Mouse (Mus musculus): ENCODE measurements around the gene Amdhd2. TPM values are rescaled to one million over a fixed set of nuclear protein-coding genes. Genes with fewer than 3 reads are reported as not detected.

The Amdhd2 gene
- polyA plus RNA-seq, 1 experiment from 2014 or later, result 28.3 TPM

GRCm38 (mm10) chr17:24168590-24169277, 5.2 kb upstream of the Amdhd2 start:
- Histone ChIP-seq H3K27me3 (replicated peaks; ENCODE audit: control insufficient read depth, insufficient read depth, low read length) (no peaks in the 10 kb centered on the region), H3K9me3 (ENCODE audit: control insufficient read depth, low read length) (no peaks in the 10 kb centered on the region), H3K4me1 (ENCODE audit: control insufficient read depth, insufficient read depth, low read length) (peaks cover 6% of the 10 kb centered on the region), H3K9ac (ENCODE audit: low read depth, low read length) (peak overlapping the region; percentile 85), H3K27ac (replicated peaks; ENCODE audit: low read depth, low read length) (peak overlapping the region; percentile 96), H3K36me3 (ENCODE audit: control insufficient read depth, insufficient read depth, low read length) (peaks cover 22% of the 10 kb centered on the region), H3K4me2 (ENCODE audit: low read depth, low read length) (peak overlapping the region; percentile 85), H3K4me3 (ENCODE audit: low read depth, low read length) (peak overlapping the region; percentile 86)
- ATAC-seq (ENCODE audit: low read depth) (peak; percentile 55), DNase-seq (ENCODE audit: low spot score) (peak; percentile 70)
- WGBS, result under 1% methylated on average over 32 of the region's 41 CpGs

- Histone ChIP-seq H3K27me3 (replicated peaks; ENCODE audit: control insufficient read depth, insufficient read depth, low read length) (no peaks in the 10 kb centered on the region), H3K4me3 (ENCODE audit: low read depth, low read length) (peak overlapping the region; percentile 86), H3K4me1 (ENCODE audit: control insufficient read depth, insufficient read depth, low read length) (peaks cover 6% of the 10 kb centered on the region), H3K27ac (replicated peaks; ENCODE audit: low read depth, low read length) (peak overlapping the region; percentile 96; the same call in 1 of the 2 replicates), H3K4me2 (ENCODE audit: low read depth, low read length) (peak overlapping the region; percentile 85), H3K36me3 (ENCODE audit: control insufficient read depth, insufficient read depth, low read length) (peaks cover 22% of the 10 kb centered on the region), H3K9me3 (ENCODE audit: control insufficient read depth, low read length) (no peaks in the 10 kb centered on the region), H3K9ac (ENCODE audit: low read depth, low read length) (peak overlapping the region; percentile 85)
- ATAC-seq (ENCODE audit: low read depth) (no peak), DNase-seq (ENCODE audit: low spot score) (no peak)
- WGBS, result 59% methylated on average over 7 of the region's 7 CpGs
Measured at GRCm38 (mm10) chr17:24167891-24168505, 4.4 kb upstream of the Amdhd2 start.

- peak overlapping the region; percentile 85; the same call in 1 of the 2 replicates for H3K4me2 ChIP-seq (ENCODE audit: low read depth, low read length)
- H3K4me3 ChIP-seq (ENCODE audit: low read depth, low read length), result 0 out of 2 replicates have a peak overlapping the region, but pooled peaks have one; percentile 86
- WGBS, result 86% methylated on average over 6 of the region's 6 CpGs
- ATAC-seq (ENCODE audit: low read depth) (no peak), DNase-seq (ENCODE audit: low spot score) (no peak)
- peaks cover 22% of the 10 kb centered on the region for H3K36me3 ChIP-seq (ENCODE audit: control insufficient read depth, insufficient read depth, low read length)
- no peaks in the 10 kb centered on the region for H3K9me3 ChIP-seq (ENCODE audit: control insufficient read depth, low read length)
- H3K27me3 ChIP-seq (replicated peaks; ENCODE audit: control insufficient read depth, insufficient read depth, low read length), result no peaks in the 10 kb centered on the region
- H3K4me1 ChIP-seq (ENCODE audit: control insufficient read depth, insufficient read depth, low read length), result peaks cover 12% of the 10 kb centered on the region
- H3K27ac ChIP-seq (replicated peaks; ENCODE audit: low read depth, low read length), result no peak overlapping the region
- no peak overlapping the region for H3K9ac ChIP-seq (ENCODE audit: low read depth, low read length)
Measured at GRCm38 (mm10) chr17:24167120-24167519, 3.6 kb upstream of the Amdhd2 start.

GRCm38 (mm10) chr17:24164566-24165259, 1.1 kb upstream of the Amdhd2 start:
- H3K9ac ChIP-seq (ENCODE audit: low read depth, low read length), result no peak overlapping the region

GRCm38 (mm10) chr17:24162584-24163175, 886 bp downstream of the Amdhd2 start:
- Histone ChIP-seq H3K36me3 (ENCODE audit: control insufficient read depth, insufficient read depth, low read length) (peaks cover 26% of the 10 kb centered on the region), H3K4me2 (ENCODE audit: low read depth, low read length) (peak overlapping the region; percentile 95), H3K9me3 (ENCODE audit: control insufficient read depth, low read length) (no peaks in the 10 kb centered on the region), H3K9ac (ENCODE audit: low read depth, low read length) (peak overlapping the region; percentile 75), H3K4me1 (ENCODE audit: control insufficient read depth, insufficient read depth, low read length) (peaks cover 6% of the 10 kb centered on the region), H3K4me3 (ENCODE audit: low read depth, low read length) (peak overlapping the region; percentile 76), H3K27ac (replicated peaks; ENCODE audit: low read depth, low read length) (peak overlapping the region; percentile 79; the same call in 1 of the 2 replicates), H3K27me3 (replicated peaks; ENCODE audit: control insufficient read depth, insufficient read depth, low read length) (no peaks in the 10 kb centered on the region)
- DNase-seq (ENCODE audit: low spot score) (no peak), ATAC-seq (ENCODE audit: low read depth) (no peak)
- 29% methylated on average over 16 of the region's 17 CpGs for WGBS

More at GRCm38 (mm10) chr17:24164566-24165259, 1.1 kb upstream of the Amdhd2 start:
- Histone ChIP-seq H3K27ac (replicated peaks; ENCODE audit: low read depth, low read length) (no peak overlapping the region), H3K4me3 (ENCODE audit: low read depth, low read length) (no peak overlapping the region), H3K27me3 (replicated peaks; ENCODE audit: control insufficient read depth, insufficient read depth, low read length) (no peaks in the 10 kb centered on the region), H3K9me3 (ENCODE audit: control insufficient read depth, low read length) (no peaks in the 10 kb centered on the region), H3K4me2 (ENCODE audit: low read depth, low read length) (no peak overlapping the region), H3K4me1 (ENCODE audit: control insufficient read depth, insufficient read depth, low read length) (peaks cover 12% of the 10 kb centered on the region), H3K36me3 (ENCODE audit: control insufficient read depth, insufficient read depth, low read length) (peaks cover 22% of the 10 kb centered on the region)
- DNase-seq (ENCODE audit: low spot score) (no peak), ATAC-seq (ENCODE audit: low read depth) (no peak)
- 79% methylated on average over 7 of the region's 11 CpGs for WGBS

- Histone ChIP-seq H3K9me3 (ENCODE audit: control insufficient read depth, low read length) (no peaks in the 10 kb centered on the region), H3K4me1 (ENCODE audit: control insufficient read depth, insufficient read depth, low read length) (peaks cover 6% of the 10 kb centered on the region), H3K27ac (replicated peaks; ENCODE audit: low read depth, low read length) (no peak overlapping the region), H3K9ac (ENCODE audit: low read depth, low read length) (no peak overlapping the region), H3K4me3 (ENCODE audit: low read depth, low read length) (no peak overlapping the region), H3K4me2 (ENCODE audit: low read depth, low read length) (no peak overlapping the region), H3K27me3 (replicated peaks; ENCODE audit: control insufficient read depth, insufficient read depth, low read length) (no peaks in the 10 kb centered on the region), H3K36me3 (ENCODE audit: control insufficient read depth, insufficient read depth, low read length) (peaks cover 26% of the 10 kb centered on the region)
- WGBS, result 76% methylated on average over 5 of the region's 5 CpGs
- DNase-seq (ENCODE audit: low spot score) (no peak), ATAC-seq (ENCODE audit: low read depth) (no peak)
Measured at GRCm38 (mm10) chr17:24161466-24161865, 2.1 kb downstream of the Amdhd2 start.

GRCm38 (mm10) chr17:24157526-24157925, 6.0 kb downstream of the Amdhd2 start:
- DNase-seq (ENCODE audit: low spot score) (no peak), ATAC-seq (ENCODE audit: low read depth) (no peak)
- no peak overlapping the region for H3K4me3 ChIP-seq (ENCODE audit: low read depth, low read length)

GRCm38 (mm10) chr17:24157121-24157520, 6.4 kb downstream of the Amdhd2 start:
- H3K36me3 ChIP-seq (ENCODE audit: control insufficient read depth, insufficient read depth, low read length), result peaks cover 36% of the 10 kb centered on the region; the same call in 1 of the 2 replicates
- ATAC-seq (ENCODE audit: low read depth) (no peak), DNase-seq (ENCODE audit: low spot score) (no peak)
- H3K27me3 ChIP-seq (replicated peaks; ENCODE audit: control insufficient read depth, insufficient read depth, low read length), result no peaks in the 10 kb centered on the region
- H3K4me1 ChIP-seq (ENCODE audit: control insufficient read depth, insufficient read depth, low read length), result peaks cover 3% of the 10 kb centered on the region; the same call in 1 of the 2 replicates
- WGBS, result 91% methylated on average over 6 of the region's 6 CpGs
- H3K27ac ChIP-seq (replicated peaks; ENCODE audit: low read depth, low read length), result no peak overlapping the region
- no peak overlapping the region for H3K4me3 ChIP-seq (ENCODE audit: low read depth, low read length)
- no peak overlapping the region for H3K4me2 ChIP-seq (ENCODE audit: low read depth, low read length)
- H3K9ac ChIP-seq (ENCODE audit: low read depth, low read length), result no peak overlapping the region
- no peaks in the 10 kb centered on the region for H3K9me3 ChIP-seq (ENCODE audit: control insufficient read depth, low read length)

More at GRCm38 (mm10) chr17:24157526-24157925, 6.0 kb downstream of the Amdhd2 start:
- Histone ChIP-seq H3K36me3 (ENCODE audit: control insufficient read depth, insufficient read depth, low read length) (peaks cover 36% of the 10 kb centered on the region; the same call in 1 of the 2 replicates), H3K27ac (replicated peaks; ENCODE audit: low read depth, low read length) (no peak overlapping the region), H3K9me3 (ENCODE audit: control insufficient read depth, low read length) (no peaks in the 10 kb centered on the region), H3K27me3 (replicated peaks; ENCODE audit: control insufficient read depth, insufficient read depth, low read length) (no peaks in the 10 kb centered on the region), H3K4me2 (ENCODE audit: low read depth, low read length) (no peak overlapping the region), H3K9ac (ENCODE audit: low read depth, low read length) (no peak overlapping the region), H3K4me1 (ENCODE audit: control insufficient read depth, insufficient read depth, low read length) (peaks cover 2% of the 10 kb centered on the region)
- WGBS, result 92% methylated on average over 4 of the region's 4 CpGs
